In genomic region chr15:99055511-99055961, GRCm38 (mm10) we compare ENCODE assay signal across 7 mouse cellular contexts. TPM values are rescaled to one million over a fixed set of nuclear protein-coding genes. Genes with fewer than 3 reads are reported as not detected.
DNase-seq lines count a peak whose midpoint lies in the region; ATAC-seq and TF ChIP-seq lines count a peak whose summit lies in the region.

No protein-coding gene starts in this region.

- H3K27ac ChIP-seq in left cerebral cortex, adult 2 months, result no peak overlapping the region
- no peak overlapping the region for H3K27ac ChIP-seq in forebrain, embryonic 16.5 days (ENCODE audit: low read length)

- H3K4me1 ChIP-seq in forebrain, embryonic 16.5 days (replicated peaks; ENCODE audit: control insufficient read depth, insufficient read depth, low read length), result peaks cover 28% of the 10 kb centered on the region

- TF ChIP-seq CTCF in left cerebral cortex, adult 2 months (IDR thresholded peaks at IDR 0.05), result no peak; the same call in 1 of the 2 replicates
- no peak for TF ChIP-seq CTCF in brain, embryonic 14.5 days (IDR thresholded peaks at IDR 0.05; ENCODE audit: borderline replicate concordance, extremely low read depth, insufficient read depth, insufficient read length)

- intact Hi-C loops in left cerebral cortex, adult 2 months (cut with DNase I), result no loop called here

- no peaks in the 10 kb centered on the region for H3K36me3 ChIP-seq in forebrain, embryonic 16.5 days (ENCODE audit: control insufficient read depth, insufficient read depth)
- no peaks in the 10 kb centered on the region for H3K36me3 ChIP-seq in myocyte (ENCODE audit: control insufficient read depth, insufficient read depth)

- WGBS in forebrain, embryonic 16.5 days, result 0% methylated on average over 35 of the region's 37 CpGs

- no peak overlapping the region for H3ac ChIP-seq in myocyte (ENCODE audit: control insufficient read depth, insufficient read length)

- no peak for TF ChIP-seq POLR2A in brain, embryonic 14.5 days (IDR thresholded peaks at IDR 0.05; ENCODE audit: borderline replicate concordance, extremely low read depth, insufficient read depth, insufficient read length, poor library complexity, severe bottlenecking)
- TF ChIP-seq POLR2A in myocyte (IDR thresholded peaks at IDR 0.05; ENCODE audit: insufficient read length, low read depth), result no peak

- no peaks in the 10 kb centered on the region for H3K9me3 ChIP-seq in forebrain, embryonic 16.5 days (ENCODE audit: control insufficient read depth, low read length)

- peak overlapping the region; percentile 53 for H3K9ac ChIP-seq in forebrain, embryonic 16.5 days (replicated peaks; ENCODE audit: low read depth, low read length)

- peak; percentile 63; the same call in 1 of the 2 replicates for ATAC-seq in forebrain, embryonic 16.5 days

- DNase-seq in left cerebral cortex, adult 2 months (ENCODE audit: extremely low spot score in 1 of 2, low spot score in 2 of 2), result peak; percentile 33 to 50
- no peak for DNase-seq in left cerebral cortex, adult 11 months (ENCODE audit: low spot score)
- peak; percentile 71 for DNase-seq in brain, embryonic 14.5 days (ENCODE audit: low read depth)
- DNase-seq in kidney, postnatal 10 days, result peak; percentile 49
- DNase-seq in natural killer cell, adult 2 months (ENCODE audit: low spot score in 2 of 2), result no peak

- H3K27me3 ChIP-seq in forebrain, embryonic 16.5 days (replicated peaks; ENCODE audit: control insufficient read depth, insufficient read depth, low read length), result peaks cover 55% of the 10 kb centered on the region
- H3K27me3 ChIP-seq in myocyte (ENCODE audit: control insufficient read depth, insufficient read depth, insufficient read length), result peaks cover 39% of the 10 kb centered on the region

- peak overlapping the region; percentile 34 for H3K4me3 ChIP-seq in left cerebral cortex, adult 2 months
- H3K4me3 ChIP-seq in forebrain, embryonic 16.5 days (replicated peaks; ENCODE audit: low read length), result peak overlapping the region; percentile 44
- peak overlapping the region; percentile 6 for H3K4me3 ChIP-seq in myocyte

- H3K4me2 ChIP-seq in forebrain, embryonic 16.5 days (ENCODE audit: low read length), result peak overlapping the region; percentile 81
- H3K4me2 ChIP-seq in myocyte (ENCODE audit: low read depth), result peak overlapping the region; percentile 85

- H3K79me2 ChIP-seq in myocyte (ENCODE audit: control insufficient read depth, insufficient read depth), result no peaks in the 10 kb centered on the region

TF ChIP-seq in myocyte, 11 proteins besides CTCF, POLR2A, EP300 and RAD21:
- TF ChIP-seq CEBPB (IDR thresholded peaks at IDR 0.05; ENCODE audit: insufficient read depth, poor library complexity, severe bottlenecking) (no peak), USF1 (IDR thresholded peaks at IDR 0.05; ENCODE audit: low read depth) (no peak), TCF3 (IDR thresholded peaks at IDR 0.05; ENCODE audit: insufficient read length, low read depth) (no peak), MAX (IDR thresholded peaks at IDR 0.05; ENCODE audit: low read depth) (no peak), E2F4 (IDR thresholded peaks at IDR 0.05; ENCODE audit: insufficient read depth) (no peak), POLR2AphosphoS2 (IDR thresholded peaks at IDR 0.05; ENCODE audit: insufficient read length, low read depth) (no peak), REST (IDR thresholded peaks at IDR 0.05; ENCODE audit: insufficient read depth, insufficient read length) (no peak), SRF (IDR thresholded peaks at IDR 0.05; ENCODE audit: control insufficient read depth, insufficient read length, low read depth) (no peak), MYOD1 (IDR thresholded peaks at IDR 0.05; ENCODE audit: control insufficient read depth in 1 of 3, insufficient read length in 2 of 3, low read depth in 2 of 3) (no peak), TCF12 (IDR thresholded peaks at IDR 0.05; ENCODE audit: insufficient read depth, poor library complexity, severe bottlenecking) (no peak), MYOG (IDR thresholded peaks at IDR 0.05; ENCODE audit: control insufficient read depth in 1 of 3, insufficient read depth in 1 of 3, insufficient read length in 2 of 3, low read depth in 2 of 3) (no peak)
TF ChIP-seq in myocyte: peak in this region for 0.

RNA-seq across cellular contexts. Expression of gene Prph, which starts 0.6 kb away (rescaled TPM):
- total RNA-seq in left cerebral cortex, adult 2 months (2021), result under 1 TPM; 0.91 to 0.97 TPM
- 14.0 and 47.0 TPM in 2 replicates for polyA plus RNA-seq in brain, embryonic 14.5 days (2012; rRNA removed)
- polyA plus RNA-seq in forebrain, embryonic 16.5 days (2015; fragmentation: Nextera tagmentation; extraction: Ambion mirVana), result 1.3 and 2.2 TPM in 2 replicates
- 0.98 TPM for polyA plus RNA-seq in myocyte (2012; fragmentation: generic; extraction: Trizol)

RNA-seq across cellular contexts. Expression of gene Troap, which starts 18.8 kb away (rescaled TPM):
- total RNA-seq in left cerebral cortex, adult 2 months (2021), result under 1 TPM in 1 of 2 experiments, not detected in 1; 0.72 TPM
- polyA plus RNA-seq in brain, embryonic 14.5 days (2012; rRNA removed), result 12.1 and 27.9 TPM in 2 replicates
- 15.9 and 17.3 TPM in 2 replicates for polyA plus RNA-seq in forebrain, embryonic 16.5 days (2015; fragmentation: Nextera tagmentation; extraction: Ambion mirVana)
- polyA plus RNA-seq in myocyte (2012; fragmentation: generic; extraction: Trizol), result 18.6 TPM

RNA-seq across cellular contexts. Expression of gene Tuba1c, which starts 25.8 kb away (rescaled TPM):
- 10 to 100 TPM; 56.1 to 61.4 TPM for total RNA-seq in left cerebral cortex, adult 2 months (2021)
- polyA plus RNA-seq in brain, embryonic 14.5 days (2012; rRNA removed), result 62.6 and 100 TPM in 2 replicates
- 42.1 and 48.9 TPM in 2 replicates for polyA plus RNA-seq in forebrain, embryonic 16.5 days (2015; fragmentation: Nextera tagmentation; extraction: Ambion mirVana)
- polyA plus RNA-seq in myocyte (2012; fragmentation: generic; extraction: Trizol), result 462 TPM

RNA-seq across cellular contexts. Expression of gene C1ql4, which starts 32.1 kb away (rescaled TPM):
- not detected for total RNA-seq in left cerebral cortex, adult 2 months (2021)
- polyA plus RNA-seq in brain, embryonic 14.5 days (2012; rRNA removed), result 7.0 and 15.6 TPM in 2 replicates
- 0.71 TPM in 1 of 2 replicates, not detected in the other for polyA plus RNA-seq in forebrain, embryonic 16.5 days (2015; fragmentation: Nextera tagmentation; extraction: Ambion mirVana)
- 0.10 TPM for polyA plus RNA-seq in myocyte (2012; fragmentation: generic; extraction: Trizol)

RNA-seq across cellular contexts. Expression of gene Dnajc22, which starts 37.4 kb away (rescaled TPM):
- under 1 TPM in 1 of 2 experiments, not detected in 1; 0.21 TPM for total RNA-seq in left cerebral cortex, adult 2 months (2021)
- polyA plus RNA-seq in brain, embryonic 14.5 days (2012; rRNA removed), result 0.82 and 0.92 TPM in 2 replicates
- polyA plus RNA-seq in forebrain, embryonic 16.5 days (2015; fragmentation: Nextera tagmentation; extraction: Ambion mirVana), result 0.27 and 0.51 TPM in 2 replicates
- polyA plus RNA-seq in myocyte (2012; fragmentation: generic; extraction: Trizol), result 0.78 TPM

Comparison
In these comparisons a context has a peak if more than half of its experiments do, and no peak if none do; other contexts are left out.
1. DNase-seq: peak in left cerebral cortex, adult 2 months (2 of 2), brain, embryonic 14.5 days (single experiment) and kidney, postnatal 10 days (single experiment); none in left cerebral cortex, adult 11 months (single experiment) and natural killer cell, adult 2 months (0 of 2).
2. Peak in every context shown above with its lines, with median percentiles within 50 percentile points of each other: H3K4me3 ChIP-seq.